Mouse (Mus musculus): ENCODE data around the gene Eml6. TPM values are rescaled to one million over a fixed set of nuclear protein-coding genes. Genes with fewer than 3 reads are reported as not detected.
A peak's percentile ranks its signal among the peaks of the same experiment; 100 is the strongest.

Eml6 gene
- polyA plus RNA-seq, 1 experiment from 2014 or later, result 0.87 TPM

- peak overlapping the region; percentile 96 for H3K9ac ChIP-seq (ENCODE audit: low read length)
- H3K36me3 ChIP-seq (ENCODE audit: control insufficient read depth, insufficient read depth, low read length), result peaks cover 6% of the 10 kb centered on the region; the same call in 1 of the 2 replicates
- H3K4me1 ChIP-seq (replicated peaks; ENCODE audit: control insufficient read depth, insufficient read depth, low read length), result peaks cover 9% of the 10 kb centered on the region
- ATAC-seq (replicated peaks; ENCODE audit: low FRiP score, low TSS enrichment, low read depth), result peak; percentile 92
- H3K9me3 ChIP-seq (ENCODE audit: control insufficient read depth, low read length), result no peaks in the 10 kb centered on the region
- H3K4me2 ChIP-seq (ENCODE audit: low read length), result peak overlapping the region; percentile 61
- peak overlapping the region; percentile 92 for H3K4me3 ChIP-seq (ENCODE audit: low read depth, low read length)
- DNase-seq (ENCODE audit: low spot score), result peak; percentile 95
- H3K27ac ChIP-seq (ENCODE audit: low read depth), result peak overlapping the region; percentile 98
- under 1% methylated on average over 50 of the region's 53 CpGs for WGBS
- no peaks in the 10 kb centered on the region for H3K27me3 ChIP-seq (replicated peaks; ENCODE audit: control insufficient read depth, insufficient read depth, low read length)
These were observed 332.0 kb downstream of the Eml6 start for GRCm38 (mm10) chr11:29693576-29694410.

Other genes starting within 250 kb of the Eml6 start
- 0.11 TPM in 2 replicates for gene 4931440F15Rik, start 200.4 kb downstream of the Eml6 start, polyA plus RNA-seq (2014; fragmentation: Nextera tagmentation; extraction: Ambion mirVana)
- gene Sptbn1, start 242.1 kb upstream of the Eml6 start, polyA plus RNA-seq (2014; fragmentation: Nextera tagmentation; extraction: Ambion mirVana), result 129 and 131 TPM in 2 replicates